Mouse (Mus musculus): Measurements from ENCODE around the gene Mdh2. TPM values are rescaled to one million over a fixed set of nuclear protein-coding genes. Genes with fewer than 3 reads are reported as not detected.

Gene Mdh2
- polyA plus RNA-seq, 1 experiment from 2014 or later: 625 TPM

DNA sequence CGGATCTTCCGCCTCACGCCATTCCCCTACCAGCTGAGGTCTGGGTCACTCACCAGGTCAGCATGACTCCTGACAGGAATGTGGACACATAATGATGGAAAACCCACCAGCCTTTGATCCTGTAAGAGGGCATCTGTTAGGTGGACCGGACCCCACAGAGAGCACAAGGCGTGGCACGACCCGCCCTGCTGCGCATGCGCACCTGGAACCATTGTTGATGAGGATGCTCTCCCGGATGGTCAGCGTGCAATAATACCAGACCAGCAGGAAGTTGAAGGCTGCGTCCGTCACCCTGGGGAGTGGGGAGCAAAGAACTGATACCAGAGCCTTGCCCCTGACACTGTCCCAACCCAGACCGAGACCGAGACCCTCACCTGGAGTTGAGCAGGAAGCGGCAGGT is 41.7 kb upstream of the Mdh2 start:
- 95% methylated on average over 16 of the region's 16 CpGs for WGBS
- no peak for DNase-seq (ENCODE audit: low spot score)
- no peak overlapping the region for H3K4me2 ChIP-seq
- ATAC-seq (replicated peaks; ENCODE audit: low FRiP score): no peak
- H3K4me1 ChIP-seq (replicated peaks; ENCODE audit: control insufficient read depth, insufficient read depth, low read length): peaks cover 2% of the 10 kb centered on the region; the same call in 1 of the 2 replicates
- H3K9me3 ChIP-seq (ENCODE audit: control insufficient read depth, low read length): no peaks in the 10 kb centered on the region
- H3K27me3 ChIP-seq (replicated peaks; ENCODE audit: control insufficient read depth, insufficient read depth, low read length): no peaks in the 10 kb centered on the region
- H3K36me3 ChIP-seq (ENCODE audit: control insufficient read depth, insufficient read depth, low read length): peaks cover 32% of the 10 kb centered on the region
- H3K4me3 ChIP-seq (ENCODE audit: low read depth, low read length): no peak overlapping the region
- H3K9ac ChIP-seq (ENCODE audit: low read depth, low read length): no peak overlapping the region
- H3K27ac ChIP-seq (ENCODE audit: low read depth, low read length): no peak overlapping the region

DNA sequence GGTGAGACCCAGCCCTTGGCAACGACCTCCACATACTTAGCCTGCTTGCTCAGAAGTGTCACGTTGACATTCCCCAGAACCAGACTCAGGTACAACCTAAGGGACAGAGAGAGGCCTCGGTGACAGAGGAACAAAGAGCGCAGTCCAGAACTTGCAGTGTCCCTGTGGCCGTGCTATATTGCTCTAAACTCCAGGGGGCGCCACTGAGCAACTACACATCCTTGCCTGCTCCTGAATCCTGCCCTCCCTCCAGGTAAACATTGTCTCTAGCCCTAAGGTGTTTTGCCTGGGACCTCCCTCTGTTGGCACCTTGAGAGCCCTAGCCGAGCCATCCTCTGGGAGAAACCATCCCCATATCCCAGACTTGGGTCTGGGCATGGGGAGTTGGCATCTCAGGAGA is 41.1 kb upstream of the Mdh2 start:
- Histone ChIP-seq H3K4me2 (no peak overlapping the region), H3K27me3 (replicated peaks; ENCODE audit: control insufficient read depth, insufficient read depth, low read length) (no peaks in the 10 kb centered on the region), H3K9ac (ENCODE audit: low read depth, low read length) (no peak overlapping the region), H3K4me3 (ENCODE audit: low read depth, low read length) (no peak overlapping the region), H3K9me3 (ENCODE audit: control insufficient read depth, low read length) (no peaks in the 10 kb centered on the region), H3K4me1 (replicated peaks; ENCODE audit: control insufficient read depth, insufficient read depth, low read length) (peaks cover 2% of the 10 kb centered on the region; the same call in 1 of the 2 replicates), H3K36me3 (ENCODE audit: control insufficient read depth, insufficient read depth, low read length) (peaks cover 29% of the 10 kb centered on the region), H3K27ac (ENCODE audit: low read depth, low read length) (no peak overlapping the region)
- 76% methylated on average over 7 of the region's 7 CpGs for WGBS
- ATAC-seq (replicated peaks; ENCODE audit: low FRiP score) (no peak), DNase-seq (ENCODE audit: low spot score) (no peak)

DNA sequence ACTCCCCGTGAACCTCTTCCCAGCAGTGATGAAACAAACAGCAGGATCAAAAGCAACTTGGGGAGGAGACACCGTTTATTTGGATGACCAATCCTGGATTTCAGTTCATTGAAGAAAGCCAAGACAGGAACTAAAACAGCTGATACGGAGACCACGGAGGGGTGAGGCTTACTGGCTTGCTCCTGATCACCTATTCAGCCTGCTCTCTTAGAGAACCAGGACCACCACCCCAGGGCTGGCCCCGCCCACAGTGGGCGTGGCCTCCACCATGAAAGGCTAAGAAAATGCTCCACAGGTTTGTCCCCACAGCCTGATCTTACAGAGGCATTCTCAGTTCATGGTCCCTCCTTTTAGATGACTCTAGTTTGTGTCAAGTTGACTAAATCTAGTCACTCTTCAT is 40.0 kb upstream of the Mdh2 start:
- Histone ChIP-seq H3K9me3 (ENCODE audit: control insufficient read depth, low read length) (no peaks in the 10 kb centered on the region), H3K36me3 (ENCODE audit: control insufficient read depth, insufficient read depth, low read length) (peaks cover 19% of the 10 kb centered on the region), H3K4me2 (no peak overlapping the region), H3K9ac (ENCODE audit: low read depth, low read length) (no peak overlapping the region), H3K4me1 (replicated peaks; ENCODE audit: control insufficient read depth, insufficient read depth, low read length) (peaks cover 7% of the 10 kb centered on the region), H3K27me3 (replicated peaks; ENCODE audit: control insufficient read depth, insufficient read depth, low read length) (no peaks in the 10 kb centered on the region), H3K4me3 (ENCODE audit: low read depth, low read length) (no peak overlapping the region), H3K27ac (ENCODE audit: low read depth, low read length) (no peak overlapping the region)
- 20% methylated on average over 6 of the region's 6 CpGs for WGBS
- ATAC-seq (replicated peaks; ENCODE audit: low FRiP score) (no peak), DNase-seq (ENCODE audit: low spot score) (no peak)

DNA sequence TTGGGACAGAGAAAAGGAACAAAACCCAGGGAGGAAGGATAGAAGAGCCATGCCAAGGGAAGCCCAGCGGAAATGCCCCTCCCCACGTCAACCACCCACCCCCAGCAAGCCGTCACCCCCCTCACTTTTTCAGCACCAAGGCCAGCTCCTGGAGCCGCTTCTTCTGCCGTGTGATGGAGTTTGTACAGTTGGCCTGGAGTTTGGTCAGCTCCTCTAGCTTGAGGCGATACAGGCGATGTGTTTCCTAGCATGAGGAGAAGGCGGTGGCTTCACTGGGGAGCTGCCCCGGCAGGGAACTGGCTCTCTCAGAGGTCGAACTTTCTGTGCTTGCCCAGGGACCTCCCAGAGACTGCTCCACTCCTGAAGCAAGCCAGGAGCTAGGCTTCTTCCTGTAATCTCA is 36.1 kb upstream of the Mdh2 start:
- ATAC-seq (replicated peaks; ENCODE audit: low FRiP score) (no peak), DNase-seq (ENCODE audit: low spot score) (no peak)
- Histone ChIP-seq H3K4me1 (replicated peaks; ENCODE audit: control insufficient read depth, insufficient read depth, low read length) (peaks cover 11% of the 10 kb centered on the region), H3K27me3 (replicated peaks; ENCODE audit: control insufficient read depth, insufficient read depth, low read length) (no peaks in the 10 kb centered on the region), H3K4me2 (no peak overlapping the region), H3K4me3 (ENCODE audit: low read depth, low read length) (no peak overlapping the region), H3K9me3 (ENCODE audit: control insufficient read depth, low read length) (0 out of 2 replicates have a peak, but pooled peaks cover under 1% of the 10 kb centered on the region), H3K36me3 (ENCODE audit: control insufficient read depth, insufficient read depth, low read length) (no peaks in the 10 kb centered on the region), H3K9ac (ENCODE audit: low read depth, low read length) (no peak overlapping the region), H3K27ac (ENCODE audit: low read depth, low read length) (no peak overlapping the region)
- WGBS: 52% methylated on average over 10 of the region's 10 CpGs

DNA sequence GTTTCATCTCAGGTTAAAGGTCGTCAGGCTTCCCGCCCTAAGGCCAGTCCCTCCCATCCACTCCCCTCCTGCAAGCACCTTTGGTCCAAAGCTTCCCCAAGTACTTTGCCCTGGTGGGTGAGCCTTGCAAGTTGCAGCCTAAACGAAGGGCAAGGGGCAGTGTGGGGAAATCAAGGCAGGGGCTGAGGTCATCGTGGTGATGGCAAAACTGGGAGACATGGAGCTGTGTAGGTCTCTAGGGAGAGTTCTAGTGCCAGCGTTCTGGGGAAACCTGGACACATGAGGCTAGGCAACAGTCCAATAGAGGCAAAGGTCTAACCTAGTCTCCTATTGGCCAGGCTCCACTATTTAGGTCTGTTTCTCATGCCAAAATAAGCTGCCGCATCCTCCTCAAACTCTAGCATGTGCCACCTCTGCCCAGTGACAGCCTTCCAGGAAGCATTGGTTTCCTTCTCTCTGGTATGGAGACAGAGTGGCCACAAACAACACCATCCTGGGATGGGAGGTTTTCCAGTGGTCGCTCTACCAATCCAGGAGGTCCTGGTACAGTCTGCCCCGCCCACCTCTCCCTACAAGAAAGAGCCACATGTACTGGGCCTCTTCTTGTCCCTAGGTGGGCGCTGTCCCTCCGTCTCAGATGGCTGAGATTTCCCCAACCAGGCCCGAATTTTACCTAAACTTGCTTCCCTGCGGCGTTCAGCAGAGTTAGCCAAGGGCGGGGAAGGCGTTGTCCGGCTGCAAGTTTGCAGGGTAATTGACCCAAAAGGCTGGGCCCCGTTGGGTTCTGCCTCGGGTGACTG is 35.1 kb upstream of the Mdh2 start:
- Histone ChIP-seq H3K4me3 (ENCODE audit: low read depth, low read length) (peak overlapping the region; percentile 88), H3K9me3 (ENCODE audit: control insufficient read depth, low read length) (0 out of 2 replicates have a peak, but pooled peaks cover 6% of the 10 kb centered on the region), H3K9ac (ENCODE audit: low read depth, low read length) (peak overlapping the region; percentile 75), H3K27me3 (replicated peaks; ENCODE audit: control insufficient read depth, insufficient read depth, low read length) (no peaks in the 10 kb centered on the region), H3K4me1 (replicated peaks; ENCODE audit: control insufficient read depth, insufficient read depth, low read length) (peaks cover 11% of the 10 kb centered on the region), H3K4me2 (peak overlapping the region; percentile 99), H3K27ac (ENCODE audit: low read depth, low read length) (no peak overlapping the region), H3K36me3 (ENCODE audit: control insufficient read depth, insufficient read depth, low read length) (no peaks in the 10 kb centered on the region)
- DNase-seq (ENCODE audit: low spot score) (no peak), ATAC-seq (replicated peaks; ENCODE audit: low FRiP score) (no peak)
- WGBS: 22% methylated on average over 18 of the region's 18 CpGs

DNA sequence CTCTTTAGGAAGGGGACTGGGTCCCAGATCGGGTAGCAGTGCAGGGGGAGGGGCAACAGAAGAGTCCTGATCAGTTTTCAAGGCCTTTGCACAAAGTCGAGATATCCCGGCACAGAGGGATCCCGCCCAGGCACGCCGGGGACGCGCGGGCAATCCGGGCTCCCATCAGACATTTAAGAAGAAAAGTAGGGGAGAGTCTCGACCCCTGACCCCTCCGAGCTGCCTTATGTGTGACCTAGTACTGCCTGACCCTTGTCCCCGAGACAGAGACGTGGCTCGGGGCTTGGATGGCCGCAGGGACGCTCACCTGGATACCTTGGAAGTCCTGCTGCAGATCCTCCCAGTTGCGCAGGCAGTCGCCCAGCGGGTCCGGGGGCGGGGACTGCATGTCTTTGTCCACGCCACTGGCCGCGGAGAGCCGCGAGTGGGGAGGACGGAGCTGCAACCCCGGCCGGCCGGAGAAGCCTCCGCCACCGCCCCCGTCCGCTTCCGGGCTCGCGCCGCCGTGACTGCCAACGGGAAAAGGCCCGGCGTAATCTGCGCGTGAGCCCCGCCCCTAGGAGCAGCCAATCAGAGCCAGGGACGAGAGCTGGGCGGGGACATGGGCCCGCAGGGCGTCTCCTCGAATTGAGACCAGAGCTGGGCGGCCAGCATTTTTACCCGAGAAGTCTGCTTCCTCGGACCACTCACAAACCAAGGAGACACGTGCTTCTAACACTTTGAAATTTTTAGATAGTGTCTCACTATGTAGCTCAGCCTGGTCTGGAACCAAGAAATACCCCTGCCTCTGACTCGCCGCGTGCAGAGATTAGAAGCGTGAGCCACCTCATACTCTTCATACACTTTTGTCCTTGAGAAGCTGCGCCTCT is 34.3 kb upstream of the Mdh2 start, which contains the start of gene Tmem120a:
TSS of gene Tmem120a (minus strand) at position 708 of the 869 bp plus-strand sequence.
- peak within 1 kb of the TSS; percentile 75 for H3K9ac ChIP-seq (ENCODE audit: low read depth, low read length)
- peaks cover 8% of the 10 kb centered on the region; the same call in 1 of the 2 replicates for H3K9me3 ChIP-seq (ENCODE audit: control insufficient read depth, low read length)
- WGBS: under 1% methylated on average over 56 of the region's 60 CpGs
- H3K27ac ChIP-seq (ENCODE audit: low read depth, low read length): no peak within 1 kb of the TSS
- ATAC-seq (replicated peaks; ENCODE audit: low FRiP score) (peak; percentile 97), DNase-seq (ENCODE audit: low spot score) (peak; percentile 93)
- H3K36me3 ChIP-seq (ENCODE audit: control insufficient read depth, insufficient read depth, low read length): no peaks in the 10 kb centered on the region
- peak within 1 kb of the TSS; percentile 88 for H3K4me3 ChIP-seq (ENCODE audit: low read depth, low read length)
- peak within 1 kb of the TSS; percentile 99 for H3K4me2 ChIP-seq
- H3K27me3 ChIP-seq (replicated peaks; ENCODE audit: control insufficient read depth, insufficient read depth, low read length): no peaks in the 10 kb centered on the region
- peaks cover 9% of the 10 kb centered on the region for H3K4me1 ChIP-seq (replicated peaks; ENCODE audit: control insufficient read depth, insufficient read depth, low read length)

DNA sequence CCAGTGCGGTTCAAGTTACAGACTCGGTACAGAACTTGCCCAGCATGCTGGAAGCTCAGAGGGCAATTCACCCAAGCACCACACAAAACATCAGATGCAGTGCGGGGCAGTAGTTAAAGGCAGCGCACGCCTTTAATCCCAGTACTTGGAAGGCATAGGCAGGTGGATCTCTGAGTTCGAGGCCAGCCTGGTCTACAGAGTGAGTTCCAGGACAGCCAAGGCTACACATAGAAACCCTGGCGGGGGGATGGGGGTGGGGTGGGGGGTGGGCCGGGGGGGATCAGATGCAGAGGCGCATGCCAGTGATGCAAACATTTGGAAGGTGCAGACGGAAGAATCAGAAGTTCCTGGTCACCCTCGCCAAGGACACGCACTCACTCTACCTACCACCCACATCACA is 33.5 kb upstream of the Mdh2 start:
- ATAC-seq (replicated peaks; ENCODE audit: low FRiP score) (peak; percentile 10; the same call in 1 of the 2 replicates), DNase-seq (ENCODE audit: low spot score) (no peak)
- Histone ChIP-seq H3K9me3 (ENCODE audit: control insufficient read depth, low read length) (peaks cover 8% of the 10 kb centered on the region; the same call in 1 of the 2 replicates), H3K36me3 (ENCODE audit: control insufficient read depth, insufficient read depth, low read length) (no peaks in the 10 kb centered on the region), H3K9ac (ENCODE audit: low read depth, low read length) (peak overlapping the region; percentile 53; the same call in 1 of the 2 replicates), H3K4me3 (ENCODE audit: low read depth, low read length) (peak overlapping the region; percentile 88), H3K27me3 (replicated peaks; ENCODE audit: control insufficient read depth, insufficient read depth, low read length) (no peaks in the 10 kb centered on the region), H3K4me2 (peak overlapping the region; percentile 99), H3K27ac (ENCODE audit: low read depth, low read length) (no peak overlapping the region), H3K4me1 (replicated peaks; ENCODE audit: control insufficient read depth, insufficient read depth, low read length) (peaks cover 9% of the 10 kb centered on the region)
- 24% methylated on average over 12 of the region's 12 CpGs for WGBS

DNA sequence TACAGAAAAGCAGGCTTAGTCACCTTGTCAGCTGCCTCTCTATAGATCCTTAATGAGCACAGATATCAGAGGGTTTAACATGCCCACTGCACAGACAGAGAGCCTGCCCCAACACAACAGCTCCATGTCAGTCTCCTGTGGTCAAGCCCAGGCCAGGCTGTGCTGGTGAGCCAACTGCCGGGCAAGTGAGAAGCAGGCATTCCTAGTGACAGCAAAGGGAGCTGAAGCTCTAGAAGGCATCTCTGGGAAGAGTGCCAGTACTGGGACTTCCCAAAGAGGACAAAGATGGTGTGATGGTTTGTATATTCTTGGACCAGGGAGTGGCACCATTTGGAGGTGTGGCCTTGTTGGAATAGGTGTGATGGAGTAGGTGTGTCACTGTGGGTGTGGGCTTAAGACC is 27.2 kb upstream of the Mdh2 start:
- Histone ChIP-seq H3K4me3 (ENCODE audit: low read depth, low read length) (no peak overlapping the region), H3K4me1 (replicated peaks; ENCODE audit: control insufficient read depth, insufficient read depth, low read length) (no peaks in the 10 kb centered on the region), H3K27ac (ENCODE audit: low read depth, low read length) (no peak overlapping the region), H3K9me3 (ENCODE audit: control insufficient read depth, low read length) (peaks cover 8% of the 10 kb centered on the region; the same call in 1 of the 2 replicates), H3K36me3 (ENCODE audit: control insufficient read depth, insufficient read depth, low read length) (no peaks in the 10 kb centered on the region), H3K4me2 (no peak overlapping the region), H3K27me3 (replicated peaks; ENCODE audit: control insufficient read depth, insufficient read depth, low read length) (no peaks in the 10 kb centered on the region), H3K9ac (ENCODE audit: low read depth, low read length) (no peak overlapping the region)
- no peak for ATAC-seq (replicated peaks; ENCODE audit: low FRiP score)
- no peak for DNase-seq (ENCODE audit: low spot score)
- WGBS: 64% methylated on average over 1 of the region's 1 CpGs

Data from liver, embryonic 11.5 days (tissue).